Mouse (Mus musculus) G1E-ER4 (cell line): ENCODE data around the gene Wdr91. TPM values are rescaled to one million over a fixed set of nuclear protein-coding genes. Genes with fewer than 3 reads are reported as not detected.

Source experiments
- GATA1 ChIP-seq: IDR thresholded peaks from one replicate; pipeline ENCODE4 v1.8.0; 2012; ENCODE audit warnings: low read length, inconsistent platforms
- polyA plus RNA-seq: library from polyadenylated mRNA; stranded (reverse); fragments of >175 nt; gene quantifications from 2 replicates; pipeline ENCODE4 v1.2.3, GENCODE M21; 2012

The Wdr91 gene
- 14.8 and 15.9 TPM in 2 replicates for polyA plus RNA-seq

- no peak for TF ChIP-seq GATA1
Observed at GRCm38 (mm10) chr6:34910371-34911219, at the start of gene Wdr91. TSS of gene Wdr91 (minus strand) at chr6:34910876.

GRCm38 (mm10) chr6:34959131-34959530 is 48.5 kb upstream of the Wdr91 start:
- no peak for TF ChIP-seq GATA1

- TF ChIP-seq GATA1: no peak
Observed at GRCm38 (mm10) chr6:34955862-34956241, 45.2 kb upstream of the Wdr91 start.

- TF ChIP-seq GATA1: no peak
Observed at GRCm38 (mm10) chr6:34954926-34955861, 44.5 kb upstream of the Wdr91 start.

GRCm38 (mm10) chr6:34951956-34952667 is 41.4 kb upstream of the Wdr91 start:
- TF ChIP-seq GATA1: no peak

- TF ChIP-seq GATA1: no peak
Observed at GRCm38 (mm10) chr6:34951518-34951917, 40.8 kb upstream of the Wdr91 start.

GRCm38 (mm10) chr6:34948461-34948860 is 37.8 kb upstream of the Wdr91 start:
- no peak for TF ChIP-seq GATA1

- no peak for TF ChIP-seq GATA1
Observed at GRCm38 (mm10) chr6:34946486-34947079, 35.9 kb upstream of the Wdr91 start.

- TF ChIP-seq GATA1: no peak
Observed at GRCm38 (mm10) chr6:34943499-34943898, 32.8 kb upstream of the Wdr91 start.

- TF ChIP-seq GATA1: no peak
Observed at GRCm38 (mm10) chr6:34942446-34942845, 31.8 kb upstream of the Wdr91 start.

GRCm38 (mm10) chr6:34941496-34941895 is 30.8 kb upstream of the Wdr91 start:
- TF ChIP-seq GATA1: no peak

- no peak for TF ChIP-seq GATA1
Observed at GRCm38 (mm10) chr6:34939451-34939850, 28.8 kb upstream of the Wdr91 start.

- TF ChIP-seq GATA1: no peak
Observed at GRCm38 (mm10) chr6:34938929-34939325, 28.3 kb upstream of the Wdr91 start.

GRCm38 (mm10) chr6:34938280-34938928 is 27.7 kb upstream of the Wdr91 start:
- no peak for TF ChIP-seq GATA1

- no peak for TF ChIP-seq GATA1
Observed at GRCm38 (mm10) chr6:34936743-34937142, 26.1 kb upstream of the Wdr91 start.
